Mouse (Mus musculus): ENCODE results near the gene Fam208b. TPM values are rescaled to one million over a fixed set of nuclear protein-coding genes. Genes with fewer than 3 reads are reported as not detected.

Gene Fam208b
- 10 to 100 TPM; 26.1 to 27.9 TPM for total RNA-seq (2021)
- long read RNA-seq, result 0 reads

- peak; percentile 97 for DNase-seq (ENCODE audit: low spot score in 2 of 2)
These were observed at the start of gene Fam208b for GRCm38 (mm10) chr13:3610795-3611438. Fam208b (minus strand) TSS chr13:3611108.

- DNase-seq (ENCODE audit: low spot score in 2 of 2), result no peak
These were observed 48.6 kb upstream of the Fam208b start for GRCm38 (mm10) chr13:3659163-3660160.

GRCm38 (mm10) chr13:3654432-3654831 lies 43.5 kb upstream of the Fam208b start:
- DNase-seq (ENCODE audit: low spot score in 2 of 2), result no peak

GRCm38 (mm10) chr13:3650569-3650968 lies 39.7 kb upstream of the Fam208b start:
- DNase-seq (ENCODE audit: low spot score in 2 of 2), result no peak

GRCm38 (mm10) chr13:3646566-3646965 lies 35.7 kb upstream of the Fam208b start:
- no peak for DNase-seq (ENCODE audit: low spot score in 2 of 2)

- no peak for DNase-seq (ENCODE audit: low spot score in 2 of 2)
These were observed 35.0 kb upstream of the Fam208b start for GRCm38 (mm10) chr13:3645919-3646318.

GRCm38 (mm10) chr13:3644871-3645270 lies 34.0 kb upstream of the Fam208b start:
- DNase-seq (ENCODE audit: low spot score in 2 of 2), result no peak

- DNase-seq (ENCODE audit: low spot score in 2 of 2), result no peak
These were observed 31.6 kb upstream of the Fam208b start for GRCm38 (mm10) chr13:3642538-3642937.

GRCm38 (mm10) chr13:3642049-3642448 lies 31.1 kb upstream of the Fam208b start:
- no peak for DNase-seq (ENCODE audit: low spot score in 2 of 2)

GRCm38 (mm10) chr13:3636797-3637196 lies 25.9 kb upstream of the Fam208b start:
- no peak for DNase-seq (ENCODE audit: low spot score in 2 of 2)

- no peak for DNase-seq (ENCODE audit: low spot score in 2 of 2)
These were observed 24.2 kb upstream of the Fam208b start for GRCm38 (mm10) chr13:3635076-3635475.

GRCm38 (mm10) chr13:3633895-3634811 lies 23.2 kb upstream of the Fam208b start, which contains the start of gene Asb13:
Asb13 (plus strand) TSS chr13:3634032.
- peak; percentile 70 to 81 for DNase-seq (ENCODE audit: low spot score in 2 of 2)

- no peak for DNase-seq (ENCODE audit: low spot score in 2 of 2)
These were observed 22.2 kb upstream of the Fam208b start for GRCm38 (mm10) chr13:3633131-3633530.

- DNase-seq (ENCODE audit: low spot score in 2 of 2), result no peak
These were observed 21.6 kb upstream of the Fam208b start for GRCm38 (mm10) chr13:3632551-3632950.

GRCm38 (mm10) chr13:3628102-3628501 lies 17.2 kb upstream of the Fam208b start:
- no peak for DNase-seq (ENCODE audit: low spot score in 2 of 2)

GRCm38 (mm10) chr13:3627139-3627538 lies 16.2 kb upstream of the Fam208b start:
- DNase-seq (ENCODE audit: low spot score in 2 of 2), result no peak

GRCm38 (mm10) chr13:3610118-3610794 lies 652 bp downstream of the Fam208b start:
- DNase-seq (ENCODE audit: low spot score in 2 of 2), result peak in 1 of 2 experiments; percentile 45

GRCm38 (mm10) chr13:3609780-3610117 lies 1.2 kb downstream of the Fam208b start:
- DNase-seq (ENCODE audit: low spot score in 2 of 2), result no peak

GRCm38 (mm10) chr13:3596232-3596631 lies 14.7 kb downstream of the Fam208b start:
- no peak for DNase-seq (ENCODE audit: low spot score in 2 of 2)

GRCm38 (mm10) chr13:3594311-3594710 lies 16.6 kb downstream of the Fam208b start:
- DNase-seq (ENCODE audit: low spot score in 2 of 2), result no peak

- no peak for DNase-seq (ENCODE audit: low spot score in 2 of 2)
These were observed 20.1 kb downstream of the Fam208b start for GRCm38 (mm10) chr13:3590789-3591188.

Data from layer of hippocampus, postnatal 10 days (tissue).